Mouse (Mus musculus) granulocyte monocyte progenitor cell, adult 5-6 weeks (primary cell): ENCODE measurements around the gene Scd2. TPM values are rescaled to one million over a fixed set of nuclear protein-coding genes. Genes with fewer than 3 reads are reported as not detected.
"Not testable (repeated sequence)": the region's sequence is repeated elsewhere in the genome, so short reads cannot be mapped to it uniquely, and the experiment has no call there.

Source experiments
- ATAC-seq: replicated peaks from 2 replicates; pipeline ENCODE4 v1.8.0; 2016; ENCODE audit warnings: mild to moderate bottlenecking, moderate TSS enrichment, inconsistent platforms; ENCODE audit not compliant: poor library complexity, severe bottlenecking
- total RNA-seq, 2 experiments: library from RNA; stranded (forward) in 1 of 2; stranded (reverse) in 1 of 2; fragments of 200-712, 200-1000 nt in 1 of 2; fragments of >200 nt in 1 of 2; fragmentation: Nextera tagmentation in 1 of 2; gene quantifications; 2 replicates each; pipeline ENCODE4 v1.2.3; 2014 to 2017

Gene Scd2
- total RNA-seq, 2 experiments from 2014 or later, result 91.6 to 108 TPM

DNA sequence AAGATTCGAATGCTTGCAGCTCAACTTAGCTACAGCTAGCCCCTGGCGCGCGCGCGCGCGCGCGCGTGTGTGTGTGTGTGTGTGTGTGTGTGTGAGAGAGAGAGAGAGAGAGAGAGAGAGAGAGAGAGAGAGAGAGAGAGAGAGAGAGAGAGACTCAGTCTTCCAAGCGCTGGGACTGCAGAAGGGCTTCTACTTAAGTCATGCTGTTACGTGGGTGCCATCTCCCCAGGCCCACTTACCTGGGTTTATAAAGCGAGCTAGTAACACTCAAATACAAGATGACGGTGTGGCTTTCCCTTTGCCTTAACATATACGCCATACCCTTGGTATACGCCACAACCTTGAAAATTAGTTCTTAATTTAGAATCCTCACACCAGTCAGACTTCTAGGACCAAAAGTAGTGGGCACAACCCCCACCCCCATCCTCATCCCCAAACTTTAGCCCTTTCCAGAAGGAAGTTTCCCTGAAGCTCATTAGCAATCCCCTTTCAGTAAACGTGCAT is 25.9 kb upstream of the Scd2 start:
- ATAC-seq, result no peak

- ATAC-seq, result no peak
These were observed 19.8 kb upstream of the Scd2 start for GRCm38 (mm10) chr19:44273711-44274110.

- no peak for ATAC-seq
These were observed 19.0 kb upstream of the Scd2 start for GRCm38 (mm10) chr19:44274452-44274851.

DNA sequence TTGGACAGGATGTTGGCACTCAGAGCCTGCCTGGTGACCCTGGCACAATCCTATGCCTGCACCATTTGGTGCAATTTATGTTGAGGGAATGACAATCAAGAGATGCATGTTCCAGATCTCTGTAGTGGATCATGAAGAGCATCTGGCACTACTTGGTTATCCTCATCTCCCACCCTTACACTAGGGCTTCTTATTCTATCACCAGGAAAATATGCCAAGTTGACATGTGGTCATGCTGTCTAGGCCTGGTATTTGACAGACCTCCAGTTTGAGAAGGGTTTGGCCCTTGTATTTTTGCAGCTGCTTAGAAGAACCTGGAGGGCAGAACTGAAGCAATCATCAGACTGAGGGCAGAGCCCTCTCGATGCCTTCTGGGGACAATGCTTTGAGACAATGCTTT is 18.1 kb upstream of the Scd2 start:
- ATAC-seq, result no peak

- ATAC-seq, result no peak
These were observed 16.6 kb upstream of the Scd2 start for GRCm38 (mm10) chr19:44276861-44277260.

DNA sequence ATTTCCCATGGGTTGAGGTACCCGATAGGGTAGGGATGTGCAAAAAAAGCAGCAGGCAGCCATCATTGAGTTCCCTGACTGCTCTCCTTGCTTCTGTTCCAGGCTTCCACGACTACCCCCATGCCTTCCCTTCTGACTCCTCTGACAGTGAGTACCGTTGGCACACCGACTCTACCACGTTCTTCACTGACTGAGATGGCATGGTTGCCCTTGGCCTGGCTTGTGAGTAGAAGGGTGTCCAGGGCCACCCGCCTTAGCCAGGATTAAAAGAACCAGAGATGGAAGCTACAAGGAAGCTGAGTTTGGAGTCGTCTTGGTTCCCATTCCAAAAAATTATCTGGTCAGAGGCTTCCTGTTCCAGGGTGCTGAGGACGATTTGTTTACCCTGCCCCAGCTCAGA is 15.5 kb upstream of the Scd2 start:
- no peak for ATAC-seq

DNA sequence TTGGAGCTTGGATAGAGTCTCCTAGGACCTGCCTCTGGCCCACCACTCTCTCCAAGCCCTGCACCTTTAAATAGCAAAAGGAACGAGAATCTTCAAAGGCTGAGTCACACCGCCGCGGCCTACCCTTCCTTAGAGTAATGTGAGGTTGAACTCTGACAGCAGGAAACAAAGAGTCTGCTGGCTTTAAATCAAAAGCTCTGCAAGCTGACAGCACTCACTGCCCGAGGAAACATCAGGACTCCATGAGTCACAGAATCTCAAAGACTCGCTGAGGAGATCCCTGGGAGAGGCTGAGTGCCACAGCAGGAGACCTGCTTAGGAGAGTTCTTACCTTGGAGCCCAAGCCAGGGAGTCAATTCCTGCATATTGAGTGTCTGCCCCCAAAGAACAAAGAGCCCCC is 12.7 kb upstream of the Scd2 start:
- peak; percentile 4; the same call in 1 of the 2 replicates for ATAC-seq

DNA sequence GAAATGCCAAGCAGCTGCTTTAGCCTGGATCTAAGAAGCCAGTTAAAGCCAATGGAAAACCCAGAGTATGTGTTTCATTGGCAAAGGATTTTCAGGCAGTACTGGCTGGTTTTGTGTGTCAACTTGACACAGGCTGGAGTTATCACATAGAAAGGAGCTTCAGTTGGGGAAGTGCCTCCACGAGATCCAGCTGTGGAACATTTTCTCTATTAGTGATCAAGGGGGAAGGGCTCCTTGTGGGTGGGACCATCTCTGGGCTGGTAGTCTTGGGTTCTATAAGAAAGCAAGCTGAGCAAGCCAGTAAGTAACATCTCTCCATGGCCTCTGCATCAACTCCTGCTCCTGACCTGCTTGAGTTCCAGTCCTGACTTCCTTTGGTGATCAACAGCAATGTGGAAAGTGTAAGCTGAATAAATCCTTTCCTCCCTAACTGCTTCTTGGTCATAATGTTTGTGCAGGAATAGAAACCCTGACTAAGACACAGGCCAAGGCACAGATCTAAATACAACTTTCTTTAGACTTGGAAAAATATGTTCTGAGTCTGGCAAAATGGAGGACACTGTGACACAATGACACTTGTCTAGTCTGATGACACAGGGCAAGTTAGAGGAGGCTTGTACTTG is 11.5 kb upstream of the Scd2 start:
- not testable (repeated sequence) for ATAC-seq

GRCm38 (mm10) chr19:44282534-44283156 is 10.8 kb upstream of the Scd2 start:
- no peak for ATAC-seq

GRCm38 (mm10) chr19:44283157-44284024 is 10.1 kb upstream of the Scd2 start:
- no peak for ATAC-seq

- ATAC-seq, result peak; percentile 95
These were observed 9.3 kb upstream of the Scd2 start for GRCm38 (mm10) chr19:44284025-44284695.

GRCm38 (mm10) chr19:44284723-44285122 is 8.8 kb upstream of the Scd2 start:
- ATAC-seq, result no peak

DNA sequence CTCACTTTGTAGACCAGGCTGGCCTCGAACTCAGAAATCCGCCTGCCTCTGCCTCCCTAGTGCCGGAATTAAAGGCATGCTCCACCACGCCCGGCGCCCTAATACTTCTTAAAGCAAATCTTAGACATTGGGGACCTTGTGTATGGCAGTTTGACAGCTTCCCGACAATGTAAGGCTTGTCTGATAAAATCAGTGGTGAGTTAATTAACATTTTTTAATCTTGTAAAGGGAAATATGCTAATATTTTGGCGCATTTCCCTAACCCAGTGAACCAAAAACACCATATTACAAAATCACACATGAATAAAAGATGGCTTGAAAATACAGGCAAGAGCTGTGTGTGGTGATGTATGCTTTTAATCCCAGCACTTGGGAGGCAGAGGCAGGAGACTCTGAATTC is 7.9 kb upstream of the Scd2 start:
- ATAC-seq, result no peak

DNA sequence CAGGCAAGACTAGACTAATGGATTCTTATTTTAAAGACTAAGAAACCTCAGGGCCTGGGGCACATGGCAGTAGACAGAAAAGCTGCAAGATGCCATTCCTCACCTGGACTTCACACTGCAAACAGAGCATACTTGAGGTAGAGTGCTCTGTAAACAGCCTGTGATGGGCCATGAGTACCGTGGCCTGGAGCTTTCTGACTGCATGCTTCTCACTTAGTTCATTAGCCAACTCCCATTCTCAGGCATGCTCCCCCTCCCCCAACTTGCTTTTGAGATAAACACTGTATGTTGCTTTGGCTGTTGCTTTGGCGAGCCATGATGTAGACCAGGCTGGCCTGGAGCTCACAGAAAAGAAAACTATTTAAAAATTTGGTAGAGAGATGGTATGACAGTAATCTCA is 7.4 kb upstream of the Scd2 start:
- ATAC-seq, result no peak

GRCm38 (mm10) chr19:44287415-44288110 is 5.9 kb upstream of the Scd2 start:
- no peak for ATAC-seq

DNA sequence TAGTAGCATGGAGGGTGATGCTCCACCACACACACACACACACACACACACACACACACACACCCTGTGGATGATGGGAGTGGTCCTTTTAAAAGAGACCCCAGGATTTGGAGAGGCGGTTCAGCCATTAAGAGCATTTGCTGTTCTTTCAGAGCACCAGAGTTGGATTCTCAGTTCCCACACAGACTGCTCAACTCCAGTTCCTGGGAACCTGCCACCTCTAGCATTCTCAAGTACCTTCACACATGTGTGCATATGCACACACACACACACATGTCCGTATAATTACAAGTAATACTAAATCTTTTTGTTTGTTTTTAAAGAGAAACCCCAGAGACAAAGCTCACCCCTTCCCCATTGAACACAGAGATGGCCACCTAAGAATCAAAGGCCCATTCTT is 1.4 kb upstream of the Scd2 start:
- ATAC-seq, result no peak

DNA sequence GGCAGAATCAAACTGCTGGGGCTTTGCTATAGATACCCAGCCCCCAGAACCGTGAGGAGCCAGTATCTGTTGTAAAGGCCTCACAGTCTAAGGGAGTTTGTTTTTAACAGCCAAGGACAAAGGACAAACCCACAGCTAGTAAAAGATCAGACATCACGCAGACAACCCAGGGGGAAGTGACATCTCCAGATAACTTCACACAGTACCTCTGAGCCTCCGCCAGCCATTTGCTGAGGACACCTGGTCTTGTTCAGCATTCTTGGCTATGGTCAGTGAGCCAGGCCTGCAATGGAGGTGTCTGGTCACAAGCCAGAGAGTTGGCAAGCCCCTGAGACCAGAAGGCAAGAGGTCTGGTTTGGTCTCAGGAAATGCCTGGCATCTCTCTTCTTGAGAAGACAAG is 991 bp upstream of the Scd2 start:
- no peak for ATAC-seq

DNA sequence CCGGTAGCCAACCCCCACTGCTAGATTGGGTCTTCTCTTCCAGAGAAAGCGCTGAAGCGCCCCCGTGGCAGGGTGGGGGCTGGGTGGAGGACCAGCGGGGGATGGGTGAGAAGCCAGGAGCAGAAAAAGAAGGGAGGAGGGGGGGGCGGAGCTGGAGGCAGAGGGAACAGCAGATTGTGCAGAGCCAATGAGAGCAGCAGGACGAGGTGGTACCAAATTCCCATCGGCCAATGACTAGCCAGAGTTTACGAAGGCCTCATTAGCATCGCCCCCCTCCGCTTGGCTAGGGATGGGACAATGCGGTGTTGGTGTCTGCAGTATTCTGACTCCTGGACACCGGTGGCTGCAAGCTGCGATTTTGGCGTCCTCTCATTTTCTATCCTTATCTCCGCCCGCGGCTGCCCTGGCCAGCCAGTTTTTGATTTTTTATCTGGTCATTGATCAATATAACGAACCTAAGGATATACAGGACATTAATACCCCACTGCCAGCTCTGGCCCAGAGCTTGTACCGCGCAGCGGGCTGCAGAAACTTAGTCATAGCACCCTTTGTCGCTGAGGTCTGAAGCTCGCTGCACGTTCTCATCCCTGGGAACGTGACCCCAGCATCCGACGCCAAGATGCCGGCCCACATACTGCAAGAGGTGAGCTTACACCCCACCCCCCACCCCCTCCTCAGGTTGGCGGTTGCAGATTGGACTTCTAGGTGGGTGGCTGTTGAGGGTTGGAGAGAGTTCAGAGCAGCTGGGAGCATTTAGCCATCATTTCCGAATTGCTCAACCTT is 486 bp downstream of the Scd2 start:
- ATAC-seq, result peak; percentile 72

DNA sequence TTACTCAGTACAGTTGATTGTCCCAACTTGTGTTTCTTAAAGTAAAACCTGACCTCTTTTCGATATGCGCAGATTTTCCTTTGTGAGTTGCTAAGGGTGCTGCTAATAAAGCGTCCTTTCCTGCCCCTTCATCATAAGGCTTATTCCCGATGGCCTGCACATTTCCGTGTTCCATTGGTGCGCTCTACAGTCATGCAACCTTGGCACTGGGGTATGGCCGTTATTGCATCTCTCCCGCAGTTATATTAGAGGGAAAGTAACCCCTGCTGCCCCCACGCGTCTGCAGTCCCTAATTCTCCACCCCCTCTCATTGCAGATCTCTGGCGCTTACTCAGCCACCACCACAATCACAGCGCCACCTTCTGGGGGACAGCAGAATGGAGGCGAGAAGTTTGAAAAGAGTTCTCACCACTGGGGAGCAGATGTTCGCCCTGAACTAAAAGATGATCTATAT is 1.1 kb downstream of the Scd2 start:
- ATAC-seq, result peak; percentile 66
